In the genomic region with DNA sequence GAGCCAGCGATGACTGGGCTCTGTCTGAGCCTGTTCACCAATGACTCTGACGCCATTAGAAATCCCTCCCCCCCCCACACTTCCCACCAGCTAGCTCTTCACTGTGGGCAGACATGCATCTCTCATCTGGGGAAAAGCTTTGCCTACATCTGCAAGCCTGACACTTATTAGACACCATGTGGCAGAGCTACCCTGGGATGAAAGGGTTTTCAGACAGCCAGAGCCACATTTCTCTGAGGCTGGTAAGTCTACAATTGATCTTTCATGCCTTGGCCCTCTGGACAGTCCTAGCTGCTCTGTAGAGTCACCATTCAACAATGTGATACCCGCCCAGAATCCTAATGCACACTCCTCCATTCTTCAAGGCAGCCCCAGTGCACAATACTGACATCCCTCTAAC, we compare ENCODE assay signal across 13 mouse cellular contexts.
DNase-seq lines count a peak whose midpoint lies in the region; ATAC-seq lines count a peak whose summit lies in the region.
"Had no signal": no experiment of that assay in that cellular context is flagged by ENCODE, and none has a peak within 500 bp of the region (broad histone marks: within the 10 kb centered on the region; RNA-seq: fewer than 3 reads in every experiment).

No protein-coding gene starts in this region.

- no peak overlapping the region for H3K4me3 ChIP-seq in forebrain, embryonic 14.5 days (ENCODE audit: low read depth, low read length)
- H3K4me3 ChIP-seq in midbrain, embryonic 11.5 days (ENCODE audit: low read depth, low read length) = no peak overlapping the region
- H3K4me3 ChIP-seq: limb, embryonic 10.5 days; megakaryocyte, embryonic 14.5 days had no signal

- H3K4me2 ChIP-seq in forebrain, embryonic 14.5 days (ENCODE audit: low read length) = no peak overlapping the region
- no peak overlapping the region for H3K4me2 ChIP-seq in midbrain, embryonic 11.5 days
- H3K4me2 ChIP-seq: heart, embryonic 11.5 days had no signal

- H3K27me3 ChIP-seq in forebrain, embryonic 14.5 days (replicated peaks; ENCODE audit: control insufficient read depth, insufficient read depth, low read length) = no peaks in the 10 kb centered on the region
- H3K27me3 ChIP-seq in midbrain, embryonic 11.5 days (ENCODE audit: control insufficient read depth, insufficient read depth, low read length) = no peaks in the 10 kb centered on the region

- no peak overlapping the region for H3K9ac ChIP-seq in forebrain, embryonic 14.5 days (ENCODE audit: low read length)
- H3K9ac ChIP-seq in midbrain, embryonic 11.5 days (ENCODE audit: low read length) = no peak overlapping the region

- peaks cover 24% of the 10 kb centered on the region for H3K4me1 ChIP-seq in forebrain, embryonic 14.5 days (ENCODE audit: control insufficient read depth, insufficient read depth, low read length)
- peaks cover 41% of the 10 kb centered on the region for H3K4me1 ChIP-seq in midbrain, embryonic 11.5 days (ENCODE audit: control insufficient read depth, insufficient read depth, low read length)
- H3K4me1 ChIP-seq: megakaryocyte, embryonic 14.5 days had no signal

- DNase-seq in layer of hippocampus, adult 11-12 months (ENCODE audit: low spot score) = peak; percentile 14
- DNase-seq in layer of hippocampus, postnatal 36 days = no peak
- DNase-seq in forebrain, embryonic 14.5 days (ENCODE audit: low spot score) = no peak
- DNase-seq in midbrain, embryonic 11.5 days (ENCODE audit: low spot score, missing footprints) = peak; percentile 90
- peak; percentile 31 for DNase-seq in telencephalon, adult 2 months (ENCODE audit: low read depth, low spot score)
- DNase-seq in adrenal gland, postnatal 36 days = no peak
- DNase-seq in gastrocnemius, postnatal 14 days = no peak
- DNase-seq: adrenal gland, postnatal 25 days; cerebellum, adult 2 months; kidney, postnatal 4 days had no signal

- no peak overlapping the region for H3K27ac ChIP-seq in forebrain, embryonic 14.5 days (ENCODE audit: low read depth, low read length)
- H3K27ac ChIP-seq in midbrain, embryonic 11.5 days (ENCODE audit: low read depth, low read length) = peak overlapping the region; percentile 70
- H3K27ac ChIP-seq: limb, embryonic 10.5 days had no signal

- 43% methylated on average over 3 of the region's 3 CpGs for WGBS in forebrain, embryonic 14.5 days
- WGBS in midbrain, embryonic 11.5 days = 34% methylated on average over 3 of the region's 3 CpGs

- H3K36me3 ChIP-seq in forebrain, embryonic 14.5 days (ENCODE audit: control insufficient read depth, insufficient read depth, low read length) = no peaks in the 10 kb centered on the region
- H3K36me3 ChIP-seq in midbrain, embryonic 11.5 days (ENCODE audit: control insufficient read depth, insufficient read depth, low read length) = no peaks in the 10 kb centered on the region
- H3K36me3 ChIP-seq: limb, embryonic 10.5 days had no signal

- intact Hi-C loops in gastrocnemius, postnatal 14 days (cut with DNase I; ENCODE audit: low total_unique reads) = no loop called here

- peak; percentile 47 for ATAC-seq in forebrain, embryonic 14.5 days
- ATAC-seq in midbrain, embryonic 11.5 days (ENCODE audit: low FRiP score) = peak; percentile 76

- no peaks in the 10 kb centered on the region for H3K9me3 ChIP-seq in forebrain, embryonic 14.5 days (replicated peaks; ENCODE audit: control insufficient read depth, low read length)
- no peaks in the 10 kb centered on the region for H3K9me3 ChIP-seq in midbrain, embryonic 11.5 days (ENCODE audit: control insufficient read depth, low read length)
- H3K9me3 ChIP-seq: limb, embryonic 10.5 days; megakaryocyte, embryonic 14.5 days had no signal

Comparison
In these comparisons a context has a peak if more than half of its experiments do, and no peak if none do; other contexts are left out.
1. DNase-seq: peak in layer of hippocampus, adult 11-12 months (single experiment), midbrain, embryonic 11.5 days (single experiment) and telencephalon, adult 2 months (single experiment); none in layer of hippocampus, postnatal 36 days (0 of 2), forebrain, embryonic 14.5 days (single experiment), adrenal gland, postnatal 36 days (0 of 2) and gastrocnemius, postnatal 14 days (single experiment).